In genomic region chr8:108552518-108552917, GRCm38 (mm10) we compare ENCODE assay signal across 13 mouse cellular contexts.
DNase-seq lines count a peak whose midpoint lies in the region; ATAC-seq and TF ChIP-seq lines count a peak whose summit lies in the region.
"Had no signal": no experiment of that assay in that cellular context is flagged by ENCODE, and none has a peak within 500 bp of the region (broad histone marks: within the 10 kb centered on the region; RNA-seq: fewer than 3 reads in every experiment).

No protein-coding gene starts in this region.

- H3K9me3 ChIP-seq in embryonic facial prominence, embryonic 14.5 days (ENCODE audit: control insufficient read depth, low read length), result no peaks in the 10 kb centered on the region
- H3K9me3 ChIP-seq: liver, embryonic 13.5 days; stomach, embryonic 15.5 days had no signal

- H3K27ac ChIP-seq in embryonic facial prominence, embryonic 14.5 days (replicated peaks; ENCODE audit: low read depth, low read length), result no peak overlapping the region
- H3K27ac ChIP-seq: liver, embryonic 13.5 days; stomach, embryonic 15.5 days had no signal

- H3K4me2 ChIP-seq in embryonic facial prominence, embryonic 14.5 days (ENCODE audit: low read depth, low read length), result no peak overlapping the region
- peak overlapping the region; percentile 27 for H3K4me2 ChIP-seq in myocyte (ENCODE audit: low read depth)
- H3K4me2 ChIP-seq: liver, embryonic 13.5 days; stomach, embryonic 15.5 days had no signal

- TF ChIP-seq POLR2A in myocyte (IDR thresholded peaks at IDR 0.05; ENCODE audit: insufficient read length, low read depth), result no peak

- no peaks in the 10 kb centered on the region for H3K27me3 ChIP-seq in embryonic facial prominence, embryonic 14.5 days (replicated peaks; ENCODE audit: control insufficient read depth, insufficient read depth, low read length)
- H3K27me3 ChIP-seq in myocyte (ENCODE audit: control insufficient read depth, insufficient read depth, insufficient read length), result no peaks in the 10 kb centered on the region
- H3K27me3 ChIP-seq: liver, embryonic 13.5 days; stomach, embryonic 15.5 days had no signal

- H3ac ChIP-seq in myocyte (ENCODE audit: control insufficient read depth, insufficient read length), result no peak overlapping the region

- no peaks in the 10 kb centered on the region for H3K79me2 ChIP-seq in myocyte (ENCODE audit: control insufficient read depth, insufficient read depth)

- H3K4me1 ChIP-seq in embryonic facial prominence, embryonic 14.5 days (ENCODE audit: control insufficient read depth, insufficient read depth, low read length), result peaks cover 9% of the 10 kb centered on the region
- H3K4me1 ChIP-seq: liver, embryonic 13.5 days; stomach, embryonic 15.5 days had no signal

- peak; percentile 47; the same call in 1 of the 2 replicates for ATAC-seq in embryonic facial prominence, embryonic 14.5 days (ENCODE audit: low read depth)
- ATAC-seq: intestine, embryonic 16.5 days had no signal

- intact Hi-C loops in heart, postnatal 14 days (cut with DNase I), result no loop called here

- DNase-seq in layer of hippocampus, postnatal 36 days, result peak; percentile 7 to 24
- no peak for DNase-seq in layer of hippocampus, postnatal 25 days (ENCODE audit: extremely low spot score in 1 of 2, low spot score in 1 of 2)
- DNase-seq in embryo, embryonic 10.5 days (ENCODE audit: low spot score), result peak; percentile 74
- peak; percentile 90 for DNase-seq in embryonic facial prominence, embryonic 14.5 days (ENCODE audit: low spot score)
- no peak for DNase-seq in urinary bladder, adult 2 months (ENCODE audit: low spot score)
- DNase-seq in frontal cortex, postnatal 36 days (ENCODE audit: low spot score in 2 of 2), result no peak
- no peak for DNase-seq in heart, postnatal 14 days
- DNase-seq: cerebellum, postnatal 14 days; liver, embryonic 13.5 days; right cerebral cortex, postnatal 25 days had no signal

- 31% methylated on average over 8 of the region's 8 CpGs for WGBS in embryonic facial prominence, embryonic 14.5 days

- H3K36me3 ChIP-seq in embryonic facial prominence, embryonic 14.5 days (ENCODE audit: control insufficient read depth, insufficient read depth, low read length), result no peaks in the 10 kb centered on the region
- H3K36me3 ChIP-seq in myocyte (ENCODE audit: control insufficient read depth, insufficient read depth), result no peaks in the 10 kb centered on the region
- H3K36me3 ChIP-seq: liver, embryonic 13.5 days; stomach, embryonic 15.5 days had no signal

- no peak overlapping the region for H3K4me3 ChIP-seq in embryonic facial prominence, embryonic 14.5 days (ENCODE audit: low read depth, low read length)
- H3K4me3 ChIP-seq in myocyte, result no peak overlapping the region
- H3K4me3 ChIP-seq: liver, embryonic 13.5 days; stomach, embryonic 15.5 days had no signal

- H3K9ac ChIP-seq in embryonic facial prominence, embryonic 14.5 days (ENCODE audit: low read depth, low read length), result no peak overlapping the region
- H3K9ac ChIP-seq: liver, embryonic 13.5 days; stomach, embryonic 15.5 days had no signal

TF ChIP-seq in myocyte, 11 proteins besides CTCF, POLR2A, EP300 and RAD21:
- TF ChIP-seq USF1 (IDR thresholded peaks at IDR 0.05; ENCODE audit: low read depth) (no peak), SRF (IDR thresholded peaks at IDR 0.05; ENCODE audit: control insufficient read depth, insufficient read length, low read depth) (no peak), TCF12 (IDR thresholded peaks at IDR 0.05; ENCODE audit: insufficient read depth, poor library complexity, severe bottlenecking) (no peak), MYOD1 (IDR thresholded peaks at IDR 0.05; ENCODE audit: control insufficient read depth in 1 of 3, insufficient read length in 2 of 3, low read depth in 2 of 3) (no peak), E2F4 (IDR thresholded peaks at IDR 0.05; ENCODE audit: insufficient read depth) (no peak), MYOG (IDR thresholded peaks at IDR 0.05; ENCODE audit: control insufficient read depth in 1 of 3, insufficient read depth in 1 of 3, insufficient read length in 2 of 3, low read depth in 2 of 3) (no peak), POLR2AphosphoS2 (IDR thresholded peaks at IDR 0.05; ENCODE audit: insufficient read length, low read depth) (no peak), CEBPB (IDR thresholded peaks at IDR 0.05; ENCODE audit: insufficient read depth, poor library complexity, severe bottlenecking) (no peak), MAX (IDR thresholded peaks at IDR 0.05; ENCODE audit: low read depth) (no peak), REST (IDR thresholded peaks at IDR 0.05; ENCODE audit: insufficient read depth, insufficient read length) (no peak), TCF3 (IDR thresholded peaks at IDR 0.05; ENCODE audit: insufficient read length, low read depth) (no peak)

Comparison
In these comparisons a context has a peak if more than half of its experiments do, and no peak if none do; other contexts are left out.
1. DNase-seq: peak in layer of hippocampus, postnatal 36 days (2 of 2), embryo, embryonic 10.5 days (single experiment) and embryonic facial prominence, embryonic 14.5 days (single experiment); none in layer of hippocampus, postnatal 25 days (0 of 2), urinary bladder, adult 2 months (single experiment), frontal cortex, postnatal 36 days (0 of 2) and heart, postnatal 14 days (0 of 2).